Mouse (Mus musculus) liver, embryonic 14.5 days (tissue): ENCODE results near the gene Smyd4. TPM values are rescaled to one million over a fixed set of nuclear protein-coding genes. Genes with fewer than 3 reads are reported as not detected.

Experiments
- ATAC-seq: fragments of 200-750 bp; cut with Nextera tagmentation; 2 replicates; pipeline ENCODE4 v1.8.0; 2017; ENCODE audit warnings: moderate number of reproducible peaks, mild to moderate bottlenecking, moderate library complexity; ENCODE audit not compliant: insufficient read depth
- DNase-seq, 3 experiments: peaks; one replicate each; pipeline ENCODE4 v3.0.0-alpha.2; 2012 to 2013; ENCODE audit warnings: low read depth in 3 of 3, low spot score in 3 of 3
- H3K27ac ChIP-seq: fragments of 300-500 bp; sonication (generic); 2 replicates; pipeline ENCODE4 v1.5.1; 2014; ENCODE audit warnings: moderate library complexity, mild to moderate bottlenecking, control low read depth, inconsistent platforms
- H3K27me3 ChIP-seq: fragments of 300-500 bp; sonication (generic); 2 replicates; pipeline ENCODE4 v1.6.1; 2014; ENCODE audit warnings: mild to moderate bottlenecking, low read length, moderate library complexity; ENCODE audit not compliant: control insufficient read depth, insufficient read depth
- H3K36me3 ChIP-seq: fragments of 300-500 bp; sonication (generic); replicated peaks from 2 replicates; pipeline ENCODE4 v1.6.1; 2014; ENCODE audit warnings: low read depth; ENCODE audit not compliant: control insufficient read depth, insufficient read depth
- H3K4me1 ChIP-seq, 2 experiments: fragments of 200-500 bp in 1 of 2; fragments of 300-500 bp in 1 of 2; sonication (generic) in 1 of 2; replicated peaks; 2 replicates each; pipeline ENCODE4 v1.6.1; 2012 to 2014; ENCODE audit warnings: antibody characterized with exemption in 1 of 2, inconsistent platforms in 1 of 2, low read length in 1 of 2; ENCODE audit not compliant: control insufficient read depth in 2 of 2, insufficient read depth in 2 of 2
- H3K4me2 ChIP-seq: fragments of 300-500 bp; sonication (generic); 2 replicates; pipeline ENCODE4 v1.6.1; 2014; ENCODE audit warnings: low read depth, mild to moderate bottlenecking, control low read depth, moderate library complexity
- H3K4me3 ChIP-seq, 2 experiments: fragments of 200-500 bp in 1 of 2; fragments of 300-500 bp in 1 of 2; sonication (generic) in 1 of 2; 2 replicates each; pipeline ENCODE4 v1.5.1; 2012 to 2014; ENCODE audit warnings: low read depth in 2 of 2, low read length in 2 of 2, mild to moderate bottlenecking in 2 of 2, control low read depth in 1 of 2, inconsistent platforms in 1 of 2, moderate library complexity in 1 of 2; ENCODE audit not compliant: insufficient read depth in 1 of 2
- H3K9ac ChIP-seq: fragments of 300-500 bp; sonication (generic); replicated peaks from 2 replicates; pipeline ENCODE4 v1.6.1; 2014; ENCODE audit warnings: mild to moderate bottlenecking, control low read depth, moderate library complexity
- H3K9me3 ChIP-seq: fragments of 300-500 bp; sonication (generic); 2 replicates; pipeline ENCODE4 v1.6.1; 2016; ENCODE audit warnings: low read length, mixed read lengths; ENCODE audit not compliant: control insufficient read depth
- CTCF ChIP-seq: IDR thresholded peaks from 2 replicates; pipeline ENCODE4 v1.5.1; 2016; ENCODE audit warnings: antibody characterized with exemption, low read depth, control low read depth
- EP300 ChIP-seq: IDR thresholded peaks from 2 replicates; pipeline ENCODE4 v1.6.1; 2016; ENCODE audit warnings: antibody characterized with exemption, low read depth
- WGBS: fragments of 180-500 bp; shearing (Covaris S2); extraction: QIAGEN DNeasy Blood & Tissue Kit; methylation state at CpG from one replicate; pipeline ENCODE4 v1.1.7; 2014; ENCODE audit not compliant: insufficient replicate concordance; 5-methylcytosine and 5-hydroxymethylcytosine counted together
- polyA plus RNA-seq, 2 experiments: library from polyadenylated mRNA; depleted of rRNA in 1 of 2; stranded (reverse) in 1 of 2; unstranded in 1 of 2; fragments of >200 nt; fragmentation: Nextera tagmentation in 1 of 2; extraction: Ambion mirVana in 1 of 2; gene quantifications; 2 replicates each; pipeline versions ENCODE4 v1.2.1 to v1.2.3; 2012 to 2014

Gene Smyd4
- polyA plus RNA-seq, 2 experiments, result 2.2 to 2.7 TPM

- TF ChIP-seq EP300, result no peak
- Histone ChIP-seq H3K27ac (no peak overlapping the region), H3K4me1 (peaks cover 0 to 5% of the 10 kb centered on the region in 2 experiments; a peak in 1 of 4 replicates), H3K4me2 (no peak overlapping the region), H3K36me3 (no peaks in the 10 kb centered on the region), H3K27me3 (no peaks in the 10 kb centered on the region), H3K9me3 (no peaks in the 10 kb centered on the region), H3K4me3 (no peak overlapping the region), H3K9ac (no peak overlapping the region)
- no peak for DNase-seq
- ATAC-seq, result no peak
- WGBS, result 68% methylated on average over 6 of the region's 6 CpGs
Observed at GRCm38 (mm10) chr11:75403301-75404052, 55.2 kb downstream of the Smyd4 start.

DNA sequence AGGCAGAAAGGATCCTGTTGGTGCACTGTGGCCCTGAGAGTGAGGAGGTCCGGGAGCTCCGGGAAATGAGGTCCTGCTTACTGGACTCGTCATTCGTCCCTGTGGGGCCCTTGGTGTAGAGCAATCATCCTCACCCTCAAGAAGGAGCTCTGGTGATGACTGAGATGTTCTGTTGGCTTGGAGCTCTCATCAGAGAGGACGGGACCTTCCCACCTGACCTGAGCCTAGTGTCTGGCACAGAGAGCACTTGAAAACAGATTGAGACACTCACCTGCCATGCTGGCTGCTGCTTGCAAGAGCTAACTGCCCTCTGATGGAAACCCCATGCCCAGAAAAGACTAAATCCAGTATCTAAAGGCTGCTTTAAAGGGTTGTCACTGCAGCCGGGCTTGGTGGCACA, 56.6 kb downstream of the Smyd4 start:
- no peak overlapping the region for H3K27ac ChIP-seq
- WGBS, result 71% methylated on average over 6 of the region's 6 CpGs
- no peak overlapping the region for H3K4me2 ChIP-seq
- H3K4me3 ChIP-seq, result no peak overlapping the region
- no peaks in the 10 kb centered on the region for H3K9me3 ChIP-seq
- no peak for TF ChIP-seq EP300
- TF ChIP-seq CTCF, result no peak
- no peaks in the 10 kb centered on the region for H3K36me3 ChIP-seq
- H3K9ac ChIP-seq, result no peak overlapping the region
- DNase-seq, result no peak
- no peaks in the 10 kb centered on the region for H3K27me3 ChIP-seq
- peaks cover 0 to 5% of the 10 kb centered on the region in 2 experiments; a peak in 1 of 4 replicates for H3K4me1 ChIP-seq
- ATAC-seq, result no peak

GRCm38 (mm10) chr11:75406104-75406503, 57.9 kb downstream of the Smyd4 start:
- WGBS, result 60% methylated on average over 4 of the region's 4 CpGs

DNA sequence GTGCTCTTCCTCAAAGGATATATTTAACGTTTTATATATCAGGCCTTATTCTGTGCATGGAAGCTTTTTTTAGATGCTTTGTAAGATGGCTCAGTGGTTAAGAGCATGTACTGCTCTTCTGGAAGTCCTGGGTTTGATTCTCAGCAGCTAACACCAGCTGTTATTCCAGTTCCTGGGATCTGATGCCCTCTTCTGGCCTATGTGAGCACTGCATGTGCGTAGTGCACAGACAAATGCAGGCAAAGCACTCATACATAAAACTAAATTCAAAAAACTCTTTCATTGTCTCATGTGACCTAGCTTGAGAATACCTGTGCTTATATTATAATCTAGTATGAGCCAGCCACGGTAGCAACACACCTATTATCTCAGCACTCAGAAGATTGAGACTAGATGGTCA, 58.6 kb downstream of the Smyd4 start:
- Histone ChIP-seq H3K4me2 (no peak overlapping the region), H3K27ac (no peak overlapping the region), H3K27me3 (no peaks in the 10 kb centered on the region), H3K9me3 (no peaks in the 10 kb centered on the region), H3K4me1 (peaks cover 0 to 5% of the 10 kb centered on the region in 2 experiments; a peak in 1 of 4 replicates), H3K36me3 (no peaks in the 10 kb centered on the region), H3K4me3 (no peak overlapping the region), H3K9ac (no peak overlapping the region)
- TF ChIP-seq CTCF (peak; percentile 85), EP300 (no peak)
- ATAC-seq, result no peak
- DNase-seq, result no peak
- WGBS, result 32% methylated on average over 3 of the region's 3 CpGs

More at GRCm38 (mm10) chr11:75406104-75406503, 57.9 kb downstream of the Smyd4 start:
- H3K27me3 ChIP-seq, result no peaks in the 10 kb centered on the region
- no peak overlapping the region for H3K9ac ChIP-seq
- no peak overlapping the region for H3K4me3 ChIP-seq
- H3K27ac ChIP-seq, result no peak overlapping the region
- ATAC-seq, result no peak
- no peak for DNase-seq
- no peaks in the 10 kb centered on the region for H3K9me3 ChIP-seq
- peaks cover 0 to 5% of the 10 kb centered on the region in 2 experiments; a peak in 1 of 4 replicates for H3K4me1 ChIP-seq
- TF ChIP-seq CTCF, result peak; percentile 22; the same call in 1 of the 2 replicates
- TF ChIP-seq EP300, result no peak
- no peaks in the 10 kb centered on the region for H3K36me3 ChIP-seq
- no peak overlapping the region for H3K4me2 ChIP-seq

- H3K4me2 ChIP-seq, result no peak overlapping the region
Observed at GRCm38 (mm10) chr11:75409679-75410575, 61.7 kb downstream of the Smyd4 start.

More at GRCm38 (mm10) chr11:75409679-75410575, 61.7 kb downstream of the Smyd4 start:
- TF ChIP-seq CTCF, result no peak
- TF ChIP-seq EP300, result no peak
- no peak for DNase-seq
- no peaks in the 10 kb centered on the region for H3K36me3 ChIP-seq
- ATAC-seq, result no peak
- H3K9ac ChIP-seq, result no peak overlapping the region
- WGBS, result 49% methylated on average over 17 of the region's 17 CpGs
- no peaks in the 10 kb centered on the region for H3K27me3 ChIP-seq
- H3K27ac ChIP-seq, result no peak overlapping the region
- no peaks in the 10 kb centered on the region for H3K9me3 ChIP-seq
- H3K4me3 ChIP-seq, result no peak overlapping the region
- no peaks in the 10 kb centered on the region for H3K4me1 ChIP-seq
